Mouse (Mus musculus): Measurements from ENCODE around the gene Nav2. TPM values are rescaled to one million over a fixed set of nuclear protein-coding genes. Genes with fewer than 3 reads are reported as not detected.

Gene Nav2
- total RNA-seq, 2 experiments from 2014 or later = 60.0 to 64.1 TPM

GRCm38 (mm10) chr7:49478886-49479285 is 570.4 kb downstream of the Nav2 start:
- intact Hi-C loops (cut with DNase I) = no loop called here
- no peak for DNase-seq

- DNase-seq = no peak
- intact Hi-C loops (cut with DNase I) = no loop called here
Measured at GRCm38 (mm10) chr7:49480962-49481361, 572.4 kb downstream of the Nav2 start.

GRCm38 (mm10) chr7:49484036-49484744 is 575.7 kb downstream of the Nav2 start:
- intact Hi-C loops (cut with DNase I) = no loop called here
- peak; percentile 18 to 20 for DNase-seq

- intact Hi-C loops (cut with DNase I) = no loop called here
- no peak for DNase-seq
Measured at GRCm38 (mm10) chr7:49485292-49485847, 576.9 kb downstream of the Nav2 start.

GRCm38 (mm10) chr7:49487347-49487746 is 578.8 kb downstream of the Nav2 start:
- intact Hi-C loops (cut with DNase I) = no loop called here
- DNase-seq = no peak

- intact Hi-C loops (cut with DNase I) = no loop called here
- no peak for DNase-seq
Measured at GRCm38 (mm10) chr7:49488493-49489087, 580.1 kb downstream of the Nav2 start.

- intact Hi-C loops (cut with DNase I) = loop anchor here (5.0 kb wide), 1 partner anchor 111 kb away; no protein-coding TSS in a partner anchor
- no peak for DNase-seq
Measured at GRCm38 (mm10) chr7:49490814-49491213, 582.3 kb downstream of the Nav2 start.

- intact Hi-C loops (cut with DNase I) = loop anchor here (5.0 kb wide), 1 partner anchor 110 kb away; no protein-coding TSS in a partner anchor
- DNase-seq = no peak
Measured at GRCm38 (mm10) chr7:49492622-49493021, 584.1 kb downstream of the Nav2 start.

GRCm38 (mm10) chr7:49493210-49493609 is 584.7 kb downstream of the Nav2 start:
- intact Hi-C loops (cut with DNase I) = loop anchor here (5.0 kb wide), 1 partner anchor 109 kb away; no protein-coding TSS in a partner anchor
- DNase-seq = peak; percentile 13 to 37

- no peak for DNase-seq
- intact Hi-C loops (cut with DNase I) = loop anchor here (5.0 kb wide), 1 partner anchor 108 kb away; no protein-coding TSS in a partner anchor
Measured at GRCm38 (mm10) chr7:49494654-49495053, 586.1 kb downstream of the Nav2 start.

- intact Hi-C loops (cut with DNase I) = no loop called here
- DNase-seq = no peak
Measured at GRCm38 (mm10) chr7:49496111-49496510, 587.6 kb downstream of the Nav2 start.

GRCm38 (mm10) chr7:49496766-49497425 is 588.4 kb downstream of the Nav2 start:
- intact Hi-C loops (cut with DNase I) = no loop called here
- DNase-seq = peak; percentile 10 to 19

- intact Hi-C loops (cut with DNase I) = no loop called here
- DNase-seq = peak; percentile 12 to 29
Measured at GRCm38 (mm10) chr7:49497426-49497892, 588.9 kb downstream of the Nav2 start.

- intact Hi-C loops (cut with DNase I) = no loop called here
Measured at GRCm38 (mm10) chr7:49499598-49499997, 591.1 kb downstream of the Nav2 start.

GRCm38 (mm10) chr7:49500916-49501315 is 592.4 kb downstream of the Nav2 start:
- intact Hi-C loops (cut with DNase I) = no loop called here
- no peak for DNase-seq

More at GRCm38 (mm10) chr7:49499598-49499997, 591.1 kb downstream of the Nav2 start:
- no peak for DNase-seq

- DNase-seq = no peak
- intact Hi-C loops (cut with DNase I) = no loop called here
Measured at GRCm38 (mm10) chr7:49503419-49503818, 594.9 kb downstream of the Nav2 start.

GRCm38 (mm10) chr7:49503881-49504280 is 595.4 kb downstream of the Nav2 start:
- intact Hi-C loops (cut with DNase I) = no loop called here
- no peak for DNase-seq

- intact Hi-C loops (cut with DNase I) = no loop called here
- DNase-seq = no peak
Measured at GRCm38 (mm10) chr7:49504297-49504696, 595.8 kb downstream of the Nav2 start.

GRCm38 (mm10) chr7:49505024-49505423 is 596.5 kb downstream of the Nav2 start:
- intact Hi-C loops (cut with DNase I) = no loop called here
- no peak for DNase-seq

- intact Hi-C loops (cut with DNase I) = no loop called here
Measured at GRCm38 (mm10) chr7:49506085-49506820, 597.7 kb downstream of the Nav2 start.

More at GRCm38 (mm10) chr7:49506085-49506820, 597.7 kb downstream of the Nav2 start:
- DNase-seq = no peak
